Mouse (Mus musculus) ES-E14 (cell line): ENCODE measurements around the gene Glod4.

Source experiments
- CHD2 ChIP-seq: IDR thresholded peaks from 2 replicates; pipeline ENCODE4 v1.6.1; 2014; ENCODE audit warnings: mild to moderate bottlenecking, low read depth, low read length, inconsistent platforms
- HCFC1 ChIP-seq: IDR thresholded peaks from 2 replicates; pipeline ENCODE4 v1.6.1; 2012; ENCODE audit warnings: low read length, inconsistent platforms, borderline replicate concordance; ENCODE audit not compliant: insufficient read depth
- MAFK ChIP-seq: IDR thresholded peaks from 2 replicates; pipeline ENCODE4 v1.6.1; 2014; ENCODE audit warnings: mild to moderate bottlenecking, low read depth, low read length, inconsistent platforms; ENCODE audit not compliant: insufficient read depth
- ZC3H11A ChIP-seq: IDR thresholded peaks from 2 replicates; pipeline ENCODE4 v1.6.1; 2012; ENCODE audit warnings: low read depth, mild to moderate bottlenecking, inconsistent platforms, low read length, borderline replicate concordance
- ZNF384 ChIP-seq: IDR thresholded peaks from 2 replicates; pipeline ENCODE4 v1.6.1; 2012; ENCODE audit warnings: low read depth, low read length, inconsistent platforms

GRCm38 (mm10) chr11:76225051-76225450, 18.5 kb downstream of the Glod4 start:
- no peak for TF ChIP-seq ZC3H11A
- TF ChIP-seq CHD2 = no peak
- no peak for TF ChIP-seq ZNF384
- no peak for TF ChIP-seq HCFC1
- TF ChIP-seq MAFK = no peak
